Mouse (Mus musculus) embryonic facial prominence, embryonic 10.5 days (tissue): Measurements from ENCODE around the gene Eloa. TPM values are rescaled to one million over a fixed set of nuclear protein-coding genes. Genes with fewer than 3 reads are reported as not detected.
"Not testable (repeated sequence)": the region's sequence is repeated elsewhere in the genome, so short reads cannot be mapped to it uniquely, and the experiment has no call there.

Source experiments
- DNase-seq: peaks from one replicate; pipeline ENCODE4 v3.0.0-alpha.2; 2017; ENCODE audit warnings: low spot score
- H3K27ac ChIP-seq: fragments of 300-500 bp; sonication (generic); replicated peaks from 2 replicates; pipeline ENCODE4 v1.5.1; 2016; ENCODE audit warnings: mild to moderate bottlenecking
- H3K27me3 ChIP-seq: fragments of 300-500 bp; sonication (generic); replicated peaks from 2 replicates; pipeline ENCODE4 v1.6.1; 2016; ENCODE audit warnings: low read depth, mild to moderate bottlenecking; ENCODE audit not compliant: poor library complexity, severe bottlenecking
- H3K36me3 ChIP-seq: fragments of 300-500 bp; sonication (generic); replicated peaks from 2 replicates; pipeline ENCODE4 v1.6.1; 2016; ENCODE audit warnings: mild to moderate bottlenecking, moderate library complexity
- H3K4me1 ChIP-seq: fragments of 300-500 bp; sonication (generic); 2 replicates; pipeline ENCODE4 v1.6.1; 2016
- H3K4me3 ChIP-seq: fragments of 300-500 bp; sonication (generic); 2 replicates; pipeline ENCODE4 v1.5.1; 2016; ENCODE audit warnings: mild to moderate bottlenecking, moderate library complexity
- H3K9me3 ChIP-seq: fragments of 300-500 bp; sonication (generic); 2 replicates; pipeline ENCODE4 v1.6.1; 2016; ENCODE audit warnings: mild to moderate bottlenecking
- WGBS: fragments of 180-500 bp; shearing (Covaris S2); methylation state at CpG from one replicate; pipeline ENCODE4 v1.1.7; 2016; 5-methylcytosine and 5-hydroxymethylcytosine counted together
- polyA plus RNA-seq: library from polyadenylated mRNA; unstranded; fragments of >200 nt; fragmentation: Nextera tagmentation; extraction: Ambion mirVana; gene quantifications from 2 replicates; pipeline ENCODE4 v1.2.1, GENCODE M21; 2016

The Eloa gene
- polyA plus RNA-seq = 35.0 and 37.5 TPM in 2 replicates

GRCm38 (mm10) chr4:136021549-136022047 is at the start of gene Eloa:
Gene Eloa, minus strand, starts transcription at chr4:136021763.
- peak within 1 kb of the TSS; percentile 93 for H3K27ac ChIP-seq
- under 1% methylated on average over 48 of the region's 48 CpGs for WGBS
- DNase-seq = peak; percentile 100
- H3K4me1 ChIP-seq = peaks cover 16% of the 10 kb centered on the region
- H3K27me3 ChIP-seq = no peaks in the 10 kb centered on the region
- H3K36me3 ChIP-seq = peaks cover 16% of the 10 kb centered on the region; the same call in 1 of the 2 replicates
- no peaks in the 10 kb centered on the region for H3K9me3 ChIP-seq
- H3K4me3 ChIP-seq = peak within 1 kb of the TSS; percentile 99

GRCm38 (mm10) chr4:136071178-136071714 is 49.7 kb upstream of the Eloa start:
- DNase-seq = peak; percentile 88
- peak overlapping the region; percentile 41 for H3K4me3 ChIP-seq

GRCm38 (mm10) chr4:136070592-136070991 is 49.0 kb upstream of the Eloa start:
- Histone ChIP-seq H3K36me3 (no peaks in the 10 kb centered on the region), H3K4me1 (peaks cover 23% of the 10 kb centered on the region), H3K9me3 (no peaks in the 10 kb centered on the region), H3K27ac (peak overlapping the region; percentile 77), H3K27me3 (peaks cover 14% of the 10 kb centered on the region; the same call in 1 of the 2 replicates), H3K4me3 (peak overlapping the region; percentile 41; the same call in 1 of the 2 replicates)
- 54% methylated on average over 6 of the region's 6 CpGs for WGBS
- no peak for DNase-seq

More at GRCm38 (mm10) chr4:136071178-136071714, 49.7 kb upstream of the Eloa start:
- peak overlapping the region; percentile 77 for H3K27ac ChIP-seq
- 2% methylated on average over 15 of the region's 15 CpGs for WGBS
- H3K27me3 ChIP-seq = peaks cover 14% of the 10 kb centered on the region; the same call in 1 of the 2 replicates
- H3K4me1 ChIP-seq = peaks cover 25% of the 10 kb centered on the region
- H3K9me3 ChIP-seq = no peaks in the 10 kb centered on the region
- H3K36me3 ChIP-seq = no peaks in the 10 kb centered on the region

- peak overlapping the region; percentile 19; the same call in 1 of the 2 replicates for H3K4me3 ChIP-seq
- peaks cover 23% of the 10 kb centered on the region for H3K4me1 ChIP-seq
- WGBS = 3% methylated on average over 18 of the region's 18 CpGs
- H3K36me3 ChIP-seq = no peaks in the 10 kb centered on the region
- peak; percentile 92 for DNase-seq
- peak overlapping the region; percentile 51 for H3K27ac ChIP-seq
- H3K27me3 ChIP-seq = peaks cover 14% of the 10 kb centered on the region; the same call in 1 of the 2 replicates
- no peaks in the 10 kb centered on the region for H3K9me3 ChIP-seq
These were observed 48.4 kb upstream of the Eloa start for GRCm38 (mm10) chr4:136069954-136070353.

- Histone ChIP-seq H3K4me3 (no peak overlapping the region), H3K4me1 (peaks cover 23% of the 10 kb centered on the region), H3K27me3 (peaks cover 14% of the 10 kb centered on the region; the same call in 1 of the 2 replicates), H3K36me3 (no peaks in the 10 kb centered on the region), H3K27ac (peak overlapping the region; percentile 65; the same call in 1 of the 2 replicates), H3K9me3 (no peaks in the 10 kb centered on the region)
- WGBS = 74% methylated on average over 4 of the region's 4 CpGs
- DNase-seq = no peak
These were observed 47.8 kb upstream of the Eloa start for GRCm38 (mm10) chr4:136069313-136069712.

- Histone ChIP-seq H3K27ac (no peak overlapping the region), H3K4me1 (no peaks in the 10 kb centered on the region), H3K9me3 (no peaks in the 10 kb centered on the region), H3K36me3 (no peaks in the 10 kb centered on the region), H3K4me3 (no peak overlapping the region), H3K27me3 (no peaks in the 10 kb centered on the region)
- WGBS = 93% methylated on average over 4 of the region's 4 CpGs
- DNase-seq = no peak
These were observed 41.6 kb upstream of the Eloa start for GRCm38 (mm10) chr4:136063143-136063542.

- H3K4me1 ChIP-seq, H3K27me3 ChIP-seq, H3K9me3 ChIP-seq, H3K27ac ChIP-seq, H3K4me3 ChIP-seq, DNase-seq, H3K36me3 ChIP-seq: not testable (repeated sequence)
- 68% methylated on average over 9 of the region's 9 CpGs for WGBS
These were observed 38.4 kb upstream of the Eloa start for GRCm38 (mm10) chr4:136059800-136060488.

GRCm38 (mm10) chr4:136057916-136058315 is 36.4 kb upstream of the Eloa start:
- Histone ChIP-seq H3K4me3 (no peak overlapping the region), H3K4me1 (no peaks in the 10 kb centered on the region), H3K27ac (no peak overlapping the region), H3K9me3 (no peaks in the 10 kb centered on the region), H3K27me3 (no peaks in the 10 kb centered on the region), H3K36me3 (no peaks in the 10 kb centered on the region)
- whole genome bisulfite sequencing = 90% methylated on average over 5 of the region's 5 CpGs
- no peak for DNase-seq

GRCm38 (mm10) chr4:136056030-136056429 is 34.5 kb upstream of the Eloa start:
- Histone ChIP-seq H3K4me1 (peaks cover 13% of the 10 kb centered on the region), H3K27ac (no peak overlapping the region), H3K9me3 (no peaks in the 10 kb centered on the region), H3K4me3 (no peak overlapping the region), H3K36me3 (peaks cover 13% of the 10 kb centered on the region), H3K27me3 (no peaks in the 10 kb centered on the region)
- 58% methylated on average over 1 of the region's 1 CpGs for WGBS
- DNase-seq = no peak

GRCm38 (mm10) chr4:136053843-136054242 is 32.3 kb upstream of the Eloa start:
- Histone ChIP-seq H3K4me1 (peaks cover 26% of the 10 kb centered on the region), H3K27ac (peak overlapping the region; percentile 99; the same call in 1 of the 2 replicates), H3K36me3 (peaks cover 35% of the 10 kb centered on the region), H3K9me3 (no peaks in the 10 kb centered on the region), H3K27me3 (no peaks in the 10 kb centered on the region), H3K4me3 (peak overlapping the region; percentile 99)
- DNase-seq = no peak
- 77% methylated on average over 5 of the region's 5 CpGs for WGBS

GRCm38 (mm10) chr4:136053247-136053596 is 31.7 kb upstream of the Eloa start, which contains the start of gene Rpl11:
Gene Rpl11, minus strand, starts transcription at chr4:136053428.
- Histone ChIP-seq H3K4me3 (peak within 1 kb of the TSS; percentile 99), H3K4me1 (peaks cover 29% of the 10 kb centered on the region), H3K36me3 (peaks cover 41% of the 10 kb centered on the region), H3K27ac (peak within 1 kb of the TSS; percentile 99), H3K27me3 (no peaks in the 10 kb centered on the region), H3K9me3 (no peaks in the 10 kb centered on the region)
- peak; percentile 95 for DNase-seq
- under 1% methylated on average over 21 of the region's 21 CpGs for WGBS

GRCm38 (mm10) chr4:136052534-136053246 is 31.1 kb upstream of the Eloa start:
- WGBS = under 1% methylated on average over 50 of the region's 50 CpGs
- Histone ChIP-seq H3K27me3 (no peaks in the 10 kb centered on the region), H3K4me3 (peak overlapping the region; percentile 99), H3K4me1 (peaks cover 30% of the 10 kb centered on the region), H3K36me3 (peaks cover 46% of the 10 kb centered on the region), H3K27ac (peak overlapping the region; percentile 99), H3K9me3 (no peaks in the 10 kb centered on the region)
- no peak for DNase-seq
